Mouse (Mus musculus) liver, adult (tissue): Measurements from ENCODE around the gene Dop1a.

Source experiments
- GATA4 ChIP-seq: IDR thresholded peaks from 2 replicates; pipeline ENCODE4 v1.6.1; 2014; ENCODE audit warnings: mild to moderate bottlenecking, low read length; ENCODE audit not compliant: insufficient replicate concordance

Gene Dop1a

DNA sequence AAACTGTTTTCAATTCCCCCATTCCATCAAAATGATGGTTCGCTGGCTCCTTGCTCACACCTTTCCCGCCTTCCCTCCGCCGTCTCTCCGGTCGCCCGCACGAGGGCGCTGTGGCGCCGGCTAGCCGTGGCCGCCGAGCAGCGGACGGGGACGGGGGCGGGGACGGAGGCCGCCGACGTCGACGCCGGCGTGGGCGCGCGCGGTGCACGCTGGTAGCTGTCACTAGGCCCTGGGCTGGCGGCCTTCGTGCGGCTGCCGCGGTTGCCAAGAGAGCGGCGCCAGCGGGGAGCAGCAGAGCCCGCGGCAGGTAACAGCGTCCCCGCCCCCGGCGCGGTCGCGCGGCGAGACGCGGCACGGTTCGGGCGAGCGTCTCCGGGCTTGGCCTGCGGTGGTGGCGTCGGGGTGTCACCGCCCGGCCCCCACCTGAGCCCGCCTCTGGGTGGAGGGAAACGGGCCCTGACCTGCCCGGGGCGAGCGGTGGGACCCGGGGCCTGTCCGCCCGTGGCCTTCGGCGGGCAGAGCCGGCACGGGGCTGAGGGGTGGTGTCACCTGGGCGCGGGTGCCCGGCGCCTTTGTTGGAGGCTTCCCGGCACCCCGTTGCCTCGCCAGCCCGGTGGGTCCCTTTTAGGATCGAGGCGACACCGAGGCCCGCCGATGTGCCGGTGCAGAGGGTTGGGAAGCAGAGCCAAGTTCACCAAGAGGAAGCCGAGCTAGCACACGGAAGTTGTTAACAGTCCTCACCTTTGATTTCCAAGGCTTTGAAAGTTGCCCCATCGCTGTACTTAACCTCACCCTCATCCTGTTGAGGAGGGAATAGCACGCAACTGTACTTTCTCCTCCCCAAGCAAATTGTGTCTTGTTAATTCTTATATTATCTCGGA, at the start of gene Dop1a:
Dop1a (plus strand) TSS at position 165 of the 881 bp plus-strand sequence.
- TF ChIP-seq GATA4 = no peak

DNA sequence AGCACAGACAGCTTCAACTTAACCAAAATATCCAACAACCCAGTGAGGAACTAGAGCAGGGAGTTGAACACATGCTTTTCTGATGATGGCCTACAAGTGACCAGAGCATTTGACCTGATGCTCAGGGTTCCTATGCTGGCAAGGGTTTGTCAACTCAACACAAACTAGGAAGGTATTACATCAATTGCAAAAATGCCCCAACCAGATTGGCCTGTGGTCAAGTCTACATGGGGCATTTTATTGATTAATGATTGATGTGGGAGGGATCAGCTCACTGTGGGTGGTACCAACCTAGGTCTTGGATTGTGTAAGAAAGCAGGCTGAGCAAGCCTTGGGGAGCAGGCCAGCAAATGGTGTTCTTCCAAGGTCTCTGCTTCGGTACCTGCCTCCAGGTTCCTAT, 49.0 kb upstream of the Dop1a start:
- TF ChIP-seq GATA4 = no peak

DNA sequence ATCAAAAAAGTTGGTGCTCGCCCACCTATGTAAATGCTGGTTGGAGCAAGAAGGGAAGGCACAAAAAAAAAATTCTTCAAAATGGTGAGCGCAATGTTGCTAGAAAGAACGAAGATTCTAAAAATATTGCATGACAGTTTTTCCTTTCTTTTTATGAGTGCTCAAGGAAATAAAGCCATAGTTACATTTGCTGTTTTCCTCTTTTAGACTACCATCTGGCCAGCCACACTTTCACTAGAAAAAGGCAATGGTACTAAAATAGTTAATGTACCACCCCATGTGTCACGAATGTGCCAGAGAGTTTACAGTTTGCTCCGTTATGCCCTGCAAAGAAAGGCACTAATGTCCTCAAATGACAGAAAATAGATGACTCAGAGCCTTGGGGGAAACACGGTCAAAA, 47.6 kb upstream of the Dop1a start:
- TF ChIP-seq GATA4 = no peak

DNA sequence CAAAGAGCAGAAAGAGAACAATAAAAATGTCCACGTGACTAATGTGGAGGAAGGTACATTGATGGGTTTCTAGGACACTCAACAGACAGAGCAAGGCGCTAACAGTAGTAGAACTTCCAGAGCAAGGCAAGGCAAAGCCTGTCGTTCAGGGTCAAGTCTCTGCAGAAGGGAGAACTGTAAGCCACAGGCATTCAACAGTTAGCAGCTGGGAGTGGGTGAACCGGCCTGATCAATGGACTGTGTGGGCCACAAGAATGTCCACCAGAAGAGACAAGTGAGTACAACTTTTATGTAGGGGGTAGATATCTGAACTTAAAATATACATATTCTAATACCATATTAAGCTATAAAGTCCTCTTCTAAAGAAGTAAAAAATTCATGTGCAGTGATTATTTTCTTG, 43.6 kb upstream of the Dop1a start:
- no peak for TF ChIP-seq GATA4

DNA sequence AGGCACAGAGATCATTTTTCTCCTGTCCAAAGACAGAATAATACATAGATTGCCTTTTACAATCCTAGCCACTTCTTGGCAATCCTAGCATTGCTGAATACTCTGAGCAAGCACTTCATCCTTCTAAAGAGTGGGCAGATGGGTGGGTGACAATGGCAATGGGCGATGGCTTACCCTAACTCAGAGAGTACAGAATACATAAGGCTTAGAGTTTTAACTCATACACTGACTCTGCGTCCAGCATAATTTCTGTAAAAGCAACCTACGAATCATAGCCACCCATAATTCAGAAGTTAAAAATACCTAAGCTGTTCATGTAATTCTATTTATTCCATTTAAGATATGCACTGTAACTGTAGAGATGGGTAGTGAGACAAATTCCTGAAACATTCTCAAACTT, 31.4 kb upstream of the Dop1a start:
- no peak for TF ChIP-seq GATA4

DNA sequence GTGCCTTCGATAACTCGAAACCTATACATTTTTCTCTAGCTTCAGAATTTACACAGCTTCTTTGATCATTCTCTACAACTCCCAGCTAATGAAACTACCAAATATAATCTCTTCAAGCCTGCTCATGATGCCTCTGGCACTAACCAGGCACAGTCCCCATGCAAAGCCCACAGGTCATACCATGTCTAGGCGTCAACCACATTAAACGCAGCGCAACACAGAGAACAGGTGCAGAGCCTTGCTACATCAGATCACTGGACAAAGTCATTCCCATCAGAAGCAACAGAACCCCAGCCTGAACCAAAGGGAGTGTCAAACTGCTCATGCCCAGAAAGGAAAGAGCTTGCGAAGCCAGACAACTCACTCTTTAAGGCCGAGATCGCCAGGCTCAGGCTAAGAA, 30.3 kb upstream of the Dop1a start:
- TF ChIP-seq GATA4 = no peak

DNA sequence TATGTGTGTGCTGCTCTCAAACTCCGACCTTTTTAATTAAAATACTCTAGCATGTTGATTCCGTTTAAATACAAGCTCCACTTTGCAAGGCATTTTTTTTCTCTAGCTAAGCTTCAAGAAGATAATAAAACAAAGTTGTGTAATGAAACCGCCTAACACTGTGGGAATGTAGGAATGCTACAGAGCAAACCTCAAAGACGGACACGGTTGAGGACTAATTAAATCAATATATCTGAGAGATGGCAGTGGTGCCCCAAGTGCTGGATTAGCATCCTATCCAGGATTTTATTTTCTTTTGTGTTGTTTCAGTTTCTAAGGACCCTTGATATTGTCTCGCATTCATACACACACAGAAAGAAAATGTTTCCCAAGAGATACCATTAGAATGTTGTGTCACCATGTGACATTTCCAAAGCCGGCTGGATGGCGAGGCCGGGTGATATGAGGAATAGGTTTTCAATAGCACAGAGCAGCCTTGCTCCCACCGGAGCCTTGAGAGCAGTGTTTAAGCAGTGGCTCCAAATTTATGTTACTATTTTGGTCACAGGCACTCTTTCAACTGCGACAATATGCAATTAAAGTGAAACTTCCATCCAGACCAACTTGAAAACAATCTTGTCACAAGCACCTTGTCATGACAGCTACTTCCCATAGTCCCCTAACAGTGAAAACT, 28.5 kb upstream of the Dop1a start:
- TF ChIP-seq GATA4 = no peak

DNA sequence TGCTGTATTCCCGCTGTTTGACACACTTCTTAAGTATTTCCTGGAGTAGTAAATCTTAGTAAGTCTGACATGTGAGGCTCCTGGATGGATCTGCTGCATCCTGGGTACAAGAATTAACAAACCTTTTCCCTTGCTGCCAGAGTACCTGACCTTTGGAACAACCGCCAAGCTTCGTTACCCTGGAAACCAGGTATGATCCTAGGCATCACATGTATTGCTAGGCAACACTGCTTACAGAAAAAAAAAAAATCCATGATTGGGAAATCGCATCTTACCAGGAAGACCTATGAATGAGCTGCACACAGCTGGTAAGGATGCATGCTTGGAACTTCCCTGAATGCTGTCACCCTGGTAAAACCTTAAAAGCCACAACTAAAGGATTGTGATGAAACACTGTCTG, 24.7 kb upstream of the Dop1a start:
- no peak for TF ChIP-seq GATA4

DNA sequence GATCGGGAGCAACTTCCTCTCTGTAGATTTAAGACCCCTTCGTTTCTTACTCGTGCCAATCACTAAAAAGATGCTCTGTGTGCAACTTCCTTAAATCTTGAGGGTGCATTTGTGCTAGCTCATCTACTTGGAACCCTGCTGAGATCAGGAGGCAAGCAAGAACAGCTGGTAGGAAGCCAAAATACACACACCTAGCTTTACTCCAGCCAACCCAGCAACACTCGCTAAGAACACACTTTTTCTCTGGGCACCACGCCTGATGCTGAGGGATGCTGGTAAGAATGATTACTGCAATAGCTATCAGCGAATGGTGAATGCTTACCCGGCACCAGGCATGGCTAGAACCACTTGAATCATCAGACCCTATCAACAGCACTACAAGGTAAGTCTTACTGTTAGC, 20.1 kb upstream of the Dop1a start:
- no peak for TF ChIP-seq GATA4

DNA sequence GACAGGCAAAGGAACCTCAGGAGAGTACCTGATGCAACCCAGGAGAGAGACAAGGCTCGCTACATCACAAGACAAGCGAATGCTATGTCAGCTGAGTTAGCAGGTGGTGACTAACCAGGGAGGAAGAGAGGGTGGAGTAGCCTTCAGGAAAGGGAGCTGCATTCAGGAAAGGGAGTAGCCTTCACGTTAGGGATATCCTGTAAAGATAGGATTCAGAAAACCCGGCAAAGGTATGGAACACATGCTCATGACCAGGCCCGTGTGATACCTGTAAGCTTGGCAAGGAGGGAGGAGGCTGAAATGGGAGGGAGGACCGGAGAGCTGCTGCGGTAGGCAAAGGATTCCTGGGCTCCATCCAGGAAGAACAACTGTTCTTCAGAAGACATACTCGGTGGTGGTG, 19.5 kb upstream of the Dop1a start:
- no peak for TF ChIP-seq GATA4

DNA sequence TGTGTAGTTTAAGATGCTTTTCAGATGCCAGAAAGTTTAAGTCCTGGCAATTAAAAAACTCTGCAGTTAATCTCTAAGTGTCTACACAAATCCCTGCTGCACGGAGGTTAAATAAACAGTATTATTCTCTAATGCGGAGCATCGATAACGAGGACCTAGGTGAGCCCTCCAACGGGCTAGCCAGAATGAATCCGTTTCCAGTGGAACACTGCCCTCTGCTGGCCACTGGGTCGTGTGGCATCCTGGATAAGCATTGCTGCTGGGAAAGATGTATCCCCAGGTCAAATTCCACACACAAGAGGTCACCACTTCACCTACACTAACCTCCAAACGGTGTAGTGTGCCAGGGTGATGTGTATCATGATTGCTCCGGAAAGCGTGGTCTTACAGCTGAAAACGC, 17.4 kb upstream of the Dop1a start:
- no peak for TF ChIP-seq GATA4

DNA sequence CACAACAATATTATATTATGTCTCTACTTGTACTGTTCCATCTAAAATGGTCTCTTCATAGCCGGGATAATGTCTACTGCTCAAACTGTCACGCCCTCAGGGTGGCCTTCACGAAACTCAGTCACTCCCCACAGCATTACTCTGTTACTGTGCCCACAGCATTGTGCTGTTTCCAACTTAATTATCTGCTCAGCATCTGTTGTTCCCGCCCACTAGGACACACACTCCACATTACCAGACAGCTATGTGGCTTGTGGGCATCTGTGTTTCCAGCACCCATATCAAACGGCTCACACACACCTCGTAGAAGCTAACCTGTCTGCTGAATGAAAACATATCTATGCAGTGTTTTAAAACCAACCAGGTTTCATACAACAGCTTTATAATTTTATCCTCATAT, 15.9 kb upstream of the Dop1a start:
- TF ChIP-seq GATA4 = no peak

DNA sequence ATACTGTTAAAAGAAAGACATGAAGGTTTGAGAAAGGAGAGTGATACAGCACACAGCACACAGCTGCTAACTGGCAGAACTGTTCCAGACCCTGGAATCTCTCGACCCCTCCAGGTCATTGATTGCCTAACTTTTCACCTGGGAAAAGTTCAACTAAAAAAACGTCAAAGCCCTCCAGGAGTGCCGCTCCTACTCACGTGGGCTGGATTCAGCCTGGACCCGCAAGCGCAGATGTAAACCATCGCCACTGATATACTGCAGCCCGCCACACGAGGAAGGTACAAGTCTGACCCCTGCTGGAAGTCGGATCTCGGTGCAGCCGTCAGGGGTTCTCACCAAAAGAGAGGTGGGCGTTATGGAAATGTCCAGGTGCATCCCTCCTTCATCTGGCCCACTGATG, 15.3 kb upstream of the Dop1a start:
- TF ChIP-seq GATA4 = no peak

DNA sequence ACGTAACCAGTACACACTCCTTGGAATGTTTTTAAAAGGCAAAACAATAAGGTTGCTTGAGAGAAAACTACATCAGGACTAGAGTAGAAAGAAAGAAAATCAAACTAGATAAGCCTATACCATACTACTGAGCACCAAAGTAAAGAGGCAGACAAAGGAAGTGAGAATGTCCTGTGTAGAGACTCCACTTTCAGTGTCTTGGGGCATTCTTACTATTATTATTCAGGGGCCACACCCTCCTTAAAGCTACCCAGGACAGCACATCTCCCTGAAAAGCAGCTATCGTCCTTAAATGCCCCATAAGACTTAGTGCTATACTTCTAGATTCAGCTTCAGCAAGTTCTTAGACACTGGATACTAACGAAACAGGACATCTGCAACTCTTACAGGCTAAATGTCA, 13.3 kb upstream of the Dop1a start:
- no peak for TF ChIP-seq GATA4

DNA sequence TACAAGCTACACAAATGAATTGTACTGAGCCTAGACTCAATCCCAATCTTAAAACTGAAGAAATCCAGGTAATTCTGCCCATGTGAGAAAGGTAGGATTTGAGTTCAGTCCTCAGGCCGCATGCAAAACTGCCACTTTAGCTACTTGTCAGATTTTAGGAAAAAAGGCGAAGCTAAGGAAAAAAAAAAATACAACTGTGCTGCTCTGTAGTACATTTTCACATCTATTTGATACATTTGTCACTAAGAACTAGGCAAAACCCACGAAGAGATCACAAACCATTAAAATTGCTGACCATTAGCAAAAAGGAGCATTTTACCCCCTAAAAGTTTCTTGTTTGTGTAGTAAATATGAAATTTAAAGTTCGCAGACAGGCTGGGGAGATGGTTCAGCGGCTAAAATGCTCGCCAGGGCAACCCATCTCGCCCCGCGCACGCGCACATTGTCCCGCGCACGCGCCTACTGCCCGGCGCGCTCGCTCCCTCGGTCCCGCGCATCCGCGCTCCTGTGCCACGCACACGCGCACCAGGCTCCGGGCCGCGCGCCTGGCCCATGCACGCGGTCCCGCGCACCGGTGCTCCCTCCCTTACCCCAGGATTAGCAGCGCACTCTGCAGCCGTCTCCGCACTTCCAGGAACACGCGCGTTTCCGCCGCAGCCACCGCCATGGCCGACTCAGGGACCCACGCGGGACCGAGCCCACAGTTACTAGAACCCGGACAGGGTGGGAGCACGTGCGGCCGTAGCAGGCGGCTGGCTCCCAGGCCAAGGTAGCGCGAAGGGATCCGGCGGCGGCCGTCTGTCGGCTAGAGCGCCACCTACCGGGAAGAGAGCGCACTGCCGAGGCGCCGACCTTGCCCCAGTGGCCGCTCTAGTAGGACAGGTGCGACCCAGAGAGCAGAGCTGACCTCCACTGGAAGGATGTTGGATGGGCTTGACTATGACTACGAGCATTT, 2.5 kb upstream of the Dop1a start, which contains the start of gene Ube2cbp:
Ube2cbp (minus strand) TSS at position 800 of the 955 bp plus-strand sequence.
- TF ChIP-seq GATA4 = no peak
